Mouse (Mus musculus) right cerebral cortex, postnatal 36 days (tissue): Measurements from ENCODE around the gene Socs7.

Experiments
- DNase-seq, 2 experiments: peaks; one replicate each; pipeline ENCODE4 v3.0.0; 2022; ENCODE audit warnings: low spot score in 2 of 2, mixed read lengths in 1 of 2

Socs7 gene

GRCm38 (mm10) chr11:97416637-97417035, 54.3 kb downstream of the Socs7 start:
- no peak for DNase-seq

- no peak for DNase-seq
These were observed 56.6 kb downstream of the Socs7 start for GRCm38 (mm10) chr11:97418834-97419539.

GRCm38 (mm10) chr11:97419540-97419900, 57.2 kb downstream of the Socs7 start:
- no peak for DNase-seq

- DNase-seq, result no peak
These were observed 60.2 kb downstream of the Socs7 start for GRCm38 (mm10) chr11:97422507-97422906.

GRCm38 (mm10) chr11:97424092-97424692, 61.8 kb downstream of the Socs7 start:
- no peak for DNase-seq

- no peak for DNase-seq
These were observed 62.5 kb downstream of the Socs7 start for GRCm38 (mm10) chr11:97424802-97425201.

GRCm38 (mm10) chr11:97427794-97428725, 65.7 kb downstream of the Socs7 start:
- peak in 1 of 2 experiments; percentile 74 for DNase-seq

- DNase-seq, result no peak
These were observed 66.4 kb downstream of the Socs7 start for GRCm38 (mm10) chr11:97428726-97429077.

- DNase-seq, result no peak
These were observed 67.3 kb downstream of the Socs7 start for GRCm38 (mm10) chr11:97429615-97430014.

GRCm38 (mm10) chr11:97432015-97432414, 69.7 kb downstream of the Socs7 start:
- DNase-seq, result no peak

- no peak for DNase-seq
These were observed 70.7 kb downstream of the Socs7 start for GRCm38 (mm10) chr11:97432983-97433539.

- no peak for DNase-seq
These were observed 71.8 kb downstream of the Socs7 start for GRCm38 (mm10) chr11:97434121-97434520.

GRCm38 (mm10) chr11:97434704-97435454, 72.5 kb downstream of the Socs7 start:
- no peak for DNase-seq

GRCm38 (mm10) chr11:97435808-97436491, 73.6 kb downstream of the Socs7 start:
- DNase-seq, result no peak

GRCm38 (mm10) chr11:97437745-97438144, 75.4 kb downstream of the Socs7 start:
- peak in 1 of 2 experiments; percentile 53 for DNase-seq

GRCm38 (mm10) chr11:97438868-97439267, 76.5 kb downstream of the Socs7 start:
- DNase-seq, result no peak

GRCm38 (mm10) chr11:97439935-97440334, 77.6 kb downstream of the Socs7 start:
- no peak for DNase-seq

- DNase-seq, result no peak
These were observed 78.1 kb downstream of the Socs7 start for GRCm38 (mm10) chr11:97440441-97440881.

- DNase-seq, result no peak
These were observed 78.8 kb downstream of the Socs7 start for GRCm38 (mm10) chr11:97441036-97441657.

GRCm38 (mm10) chr11:97441658-97442125, 79.3 kb downstream of the Socs7 start:
- no peak for DNase-seq
